Mouse (Mus musculus) gastrocnemius, adult 2 months (tissue): ENCODE results near the gene Gm5617. TPM values are rescaled to one million over a fixed set of nuclear protein-coding genes. Genes with fewer than 3 reads are reported as not detected.
"Not testable (repeated sequence)": the region's sequence is repeated elsewhere in the genome, so short reads cannot be mapped to it uniquely, and the experiment has no call there.

ENCODE experiments used
- DNase-seq: peaks from one replicate; pipeline ENCODE4 v3.0.0; 2022
- H3K27ac ChIP-seq: fragments of 200-600 bp; 2 replicates; pipeline ENCODE4 v1.8.1; 2022; ENCODE audit warnings: mild to moderate bottlenecking
- H3K4me3 ChIP-seq: fragments of 200-600 bp; 2 replicates; pipeline ENCODE4 v1.8.1; 2022; ENCODE audit warnings: mild to moderate bottlenecking, moderate library complexity
- CTCF ChIP-seq: fragments of 200-600 bp; IDR thresholded peaks from 2 replicates; pipeline ENCODE4 v1.8.1; 2022; ENCODE audit warnings: antibody characterized with exemption, mild to moderate bottlenecking, moderate library complexity
- intact Hi-C: fragments of 180-260 bp; cut with DNase I; formaldehyde crosslinking; loops from one replicate; pipeline ENCODE4 v1.15.1; 2025
- microRNA-seq: library from miRNA; unstranded; fragments of <30 nt; microRNA quantifications from one replicate; pipeline ENCODE4 v1.2.0, GENCODE M21; 2021
- total RNA-seq, 2 experiments: library from RNA; stranded (reverse); gene quantifications; 2 replicates each; pipeline ENCODE4 v1.2.3; 2021

Gm5617 gene
- total RNA-seq, 2 experiments from 2014 or later = 8.1 to 10.3 TPM

DNA sequence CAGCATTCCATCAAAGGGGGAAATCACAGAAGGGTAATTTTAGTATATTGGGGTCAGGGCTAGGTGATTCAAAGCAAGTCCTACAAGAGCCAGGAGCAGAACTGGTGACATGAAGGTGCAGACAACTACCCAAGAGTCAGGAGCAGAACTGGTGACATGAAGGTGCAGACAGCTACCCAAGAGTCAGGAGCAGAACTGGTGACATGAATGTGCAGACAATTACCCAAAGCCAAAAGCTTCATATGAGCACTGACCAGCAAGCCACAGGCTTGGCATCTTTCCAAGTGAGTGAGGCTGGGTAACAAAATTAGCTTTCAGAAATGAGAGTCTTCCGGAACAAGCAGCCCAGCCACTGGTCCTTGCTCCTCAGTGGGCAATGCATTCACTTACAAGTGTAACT is 20.1 kb downstream of the Gm5617 start:
- intact Hi-C loops = no loop called here
- no peak overlapping the region for H3K4me3 ChIP-seq
- TF ChIP-seq CTCF = no peak
- no peak for DNase-seq
- no peak overlapping the region for H3K27ac ChIP-seq

- no peak for DNase-seq
- no peak for TF ChIP-seq CTCF
- H3K27ac ChIP-seq = peak overlapping the region; percentile 38; the same call in 1 of the 2 replicates
- H3K4me3 ChIP-seq = peak overlapping the region; percentile 47
- intact Hi-C loops = no loop called here
These were observed 21.6 kb downstream of the Gm5617 start for GRCm38 (mm10) chr9:48516615-48517371.

DNA sequence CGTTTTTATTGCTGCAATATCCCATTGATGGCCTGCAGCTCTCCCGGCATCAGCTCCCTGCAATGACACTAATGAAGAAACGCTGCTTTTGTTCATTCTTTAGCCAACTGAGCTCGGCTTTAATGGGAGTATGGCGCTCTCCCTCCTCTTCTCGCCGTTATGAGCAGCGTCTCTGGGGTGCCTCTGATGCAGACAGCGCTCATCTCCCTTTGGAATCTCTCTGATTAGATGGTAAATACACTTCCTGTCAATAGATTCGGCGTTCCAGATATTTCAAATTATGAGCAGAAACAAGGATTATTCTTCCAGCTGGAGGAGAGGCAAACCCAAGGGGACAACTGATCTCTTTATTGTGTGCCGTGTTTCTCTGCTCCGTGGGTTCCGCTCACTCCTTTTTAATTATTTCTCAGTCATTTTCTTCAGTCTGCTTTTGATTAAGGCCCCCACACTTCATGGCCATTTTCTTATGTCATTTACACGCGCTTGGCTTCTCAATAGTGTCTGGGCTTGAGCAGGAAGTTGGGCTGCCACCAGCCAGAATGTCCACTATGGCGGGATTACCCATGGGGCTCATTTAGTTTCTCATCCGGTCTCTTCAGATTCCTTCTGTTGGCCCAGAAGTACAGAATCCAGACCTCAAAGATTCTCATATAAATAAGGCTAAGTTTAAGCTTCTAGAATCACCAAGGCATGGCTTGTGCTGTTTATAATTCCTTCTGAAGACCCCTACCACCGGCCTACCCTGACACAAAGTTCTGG is 22.3 kb downstream of the Gm5617 start:
- no peak for DNase-seq
- intact Hi-C loops = no loop called here
- no peak for TF ChIP-seq CTCF
- H3K4me3 ChIP-seq = peak overlapping the region; percentile 47
- peak overlapping the region; percentile 38 for H3K27ac ChIP-seq

DNA sequence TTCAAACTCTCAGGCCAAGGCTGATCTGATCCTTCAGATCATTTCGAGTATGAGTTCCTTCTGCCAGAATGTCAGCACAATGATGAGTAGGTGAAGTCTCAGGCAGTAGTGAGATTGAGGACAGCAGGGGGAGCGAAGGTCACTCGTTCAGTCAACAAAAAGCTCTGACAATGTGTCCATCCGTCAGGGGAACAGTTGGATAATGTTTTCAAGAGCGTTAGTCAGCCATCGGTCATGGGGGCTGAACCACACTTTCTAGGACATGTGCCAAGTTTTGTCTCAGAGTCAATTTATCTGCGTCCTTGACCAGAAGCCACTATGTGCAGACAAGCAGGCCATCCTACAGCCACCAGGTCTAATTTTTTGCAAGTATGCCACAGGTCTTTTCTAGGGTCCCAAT is 25.2 kb downstream of the Gm5617 start:
- H3K27ac ChIP-seq, intact Hi-C loops, DNase-seq, H3K4me3 ChIP-seq: not testable (repeated sequence)

DNA sequence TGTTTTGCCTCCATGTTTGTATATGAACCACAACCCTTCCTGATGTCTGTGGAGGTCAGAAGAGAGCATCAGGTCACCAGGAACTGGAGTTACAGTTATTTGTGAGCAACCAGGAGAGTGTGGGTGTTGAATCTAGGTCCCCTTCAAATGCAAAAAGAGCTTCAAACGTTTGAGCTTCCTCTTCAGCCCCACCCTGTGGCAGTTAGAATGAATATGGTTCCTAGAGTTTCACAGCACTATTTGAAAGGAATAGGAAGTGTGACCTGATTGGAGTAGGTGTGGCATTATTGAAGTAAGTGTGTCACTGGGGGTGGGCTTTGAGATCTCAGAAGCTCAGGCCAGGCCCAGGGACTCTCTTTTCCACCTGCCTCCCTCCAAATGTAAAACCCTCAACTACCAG is 30.3 kb downstream of the Gm5617 start:
- no peak for DNase-seq
- intact Hi-C loops = no loop called here
- H3K4me3 ChIP-seq = no peak overlapping the region
- no peak for TF ChIP-seq CTCF
- no peak overlapping the region for H3K27ac ChIP-seq

DNA sequence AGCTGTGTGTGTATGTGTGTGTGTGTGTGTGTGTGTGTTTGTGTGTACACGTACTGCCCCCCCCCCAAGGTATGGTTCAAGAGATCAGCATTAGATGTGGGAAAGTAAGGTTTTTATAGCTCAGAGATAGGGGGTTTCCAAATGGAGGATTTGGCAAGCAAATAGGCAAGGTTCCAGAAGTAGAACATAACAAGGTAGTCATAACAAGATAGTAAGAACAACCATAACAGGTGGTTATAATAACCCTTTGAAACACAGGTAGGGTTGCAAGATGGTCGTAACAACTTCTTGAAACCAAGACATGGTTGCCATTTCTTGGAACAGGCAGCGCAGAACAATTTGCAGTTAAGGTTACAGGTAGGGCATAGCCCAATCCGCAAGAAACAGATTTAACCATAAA is 31.3 kb downstream of the Gm5617 start:
- no peak for DNase-seq
- intact Hi-C loops = no loop called here
- H3K4me3 ChIP-seq = no peak overlapping the region
- H3K27ac ChIP-seq = no peak overlapping the region
- no peak for TF ChIP-seq CTCF

GRCm38 (mm10) chr9:48531294-48531693 is 36.1 kb downstream of the Gm5617 start:
- H3K27ac ChIP-seq = no peak overlapping the region
- TF ChIP-seq CTCF = no peak
- H3K4me3 ChIP-seq = no peak overlapping the region
- intact Hi-C loops = no loop called here
- no peak for DNase-seq

- H3K27ac ChIP-seq = no peak overlapping the region
- intact Hi-C loops = no loop called here
- no peak for DNase-seq
These were observed 37.0 kb downstream of the Gm5617 start for GRCm38 (mm10) chr9:48532203-48532602.

GRCm38 (mm10) chr9:48532730-48533129 is 37.5 kb downstream of the Gm5617 start:
- no peak overlapping the region for H3K27ac ChIP-seq
- no peak for TF ChIP-seq CTCF
- intact Hi-C loops = no loop called here
- DNase-seq = no peak
- H3K4me3 ChIP-seq = no peak overlapping the region

More at GRCm38 (mm10) chr9:48532203-48532602, 37.0 kb downstream of the Gm5617 start:
- TF ChIP-seq CTCF = no peak
- no peak overlapping the region for H3K4me3 ChIP-seq

DNA sequence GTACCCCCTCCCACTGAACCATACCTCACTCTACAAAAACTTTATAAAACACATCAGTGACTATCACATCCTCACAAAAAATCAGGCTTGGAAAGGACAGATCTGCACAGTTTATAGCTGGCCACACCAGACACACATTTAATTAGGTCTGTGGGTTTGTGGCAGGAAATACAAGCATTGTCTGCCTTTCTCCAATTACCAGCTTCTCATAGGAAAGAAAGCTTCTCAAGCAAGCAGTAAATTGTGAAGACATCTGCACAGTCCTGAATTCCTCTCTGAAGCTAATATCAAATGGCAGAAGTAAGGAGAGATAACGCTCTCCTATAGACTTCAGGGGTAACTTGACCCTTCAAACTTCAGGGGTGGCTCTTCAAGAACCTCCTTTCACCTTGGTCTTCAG is 41.2 kb downstream of the Gm5617 start:
- DNase-seq = no peak
- intact Hi-C loops = no loop called here
- Histone ChIP-seq H3K4me3 (no peak overlapping the region), H3K27ac (no peak overlapping the region)
- TF ChIP-seq CTCF = no peak

DNA sequence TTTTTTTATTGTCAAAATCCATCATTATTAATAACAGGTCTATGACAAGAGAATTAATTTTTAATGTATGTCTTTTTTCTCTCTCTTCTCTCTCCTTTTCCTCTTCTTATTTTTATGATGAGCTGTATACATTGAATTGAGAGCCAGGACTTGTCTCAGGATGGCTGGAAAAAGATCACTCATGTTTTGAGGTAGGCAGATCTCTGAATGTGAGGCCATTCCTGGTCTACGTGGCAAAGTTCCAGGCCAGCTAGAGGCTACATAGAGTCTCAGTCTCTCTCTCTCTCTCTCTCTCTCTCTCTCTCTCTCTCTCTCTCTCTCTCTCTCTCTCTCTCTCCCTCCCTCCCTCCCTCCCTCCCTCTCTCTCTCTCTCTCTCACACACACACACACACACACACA is 42.4 kb downstream of the Gm5617 start:
- H3K27ac ChIP-seq, intact Hi-C loops, H3K4me3 ChIP-seq, DNase-seq: not testable (repeated sequence)

DNA sequence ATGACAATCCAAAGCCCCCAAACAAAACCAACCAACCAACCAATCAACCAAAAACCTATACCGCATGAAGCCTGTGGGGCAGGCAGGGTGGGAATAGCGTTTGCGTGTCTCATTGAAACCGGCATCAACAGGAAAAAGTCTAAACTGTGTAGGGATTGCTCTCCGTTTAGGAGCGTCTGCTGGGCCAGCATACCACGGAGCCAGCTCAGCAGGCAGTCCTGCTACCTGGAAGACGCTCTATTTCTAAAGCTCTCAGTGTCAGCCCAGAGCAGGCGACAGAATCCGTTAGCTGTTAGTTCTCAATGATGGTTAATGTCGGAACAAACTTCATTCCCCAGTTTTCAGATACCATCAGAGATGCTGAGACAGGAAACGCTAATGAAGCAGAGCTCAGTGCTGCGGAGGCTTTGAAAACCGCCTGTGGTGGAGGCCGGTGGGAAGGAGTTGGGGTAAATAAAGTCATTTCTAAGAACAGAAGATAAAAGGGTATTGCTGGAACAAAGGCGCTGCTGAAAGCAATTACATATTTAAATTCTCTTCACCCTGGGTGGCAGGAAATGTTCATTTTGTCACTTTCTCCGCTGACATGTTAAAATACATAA is 42.9 kb downstream of the Gm5617 start:
- DNase-seq = no peak
- Histone ChIP-seq H3K4me3 (no peak overlapping the region), H3K27ac (no peak overlapping the region)
- intact Hi-C loops = no loop called here
- no peak for TF ChIP-seq CTCF

- TF ChIP-seq CTCF = no peak
- Histone ChIP-seq H3K4me3 (no peak overlapping the region), H3K27ac (no peak overlapping the region)
- DNase-seq = no peak
- intact Hi-C loops = no loop called here
These were observed 43.4 kb downstream of the Gm5617 start for GRCm38 (mm10) chr9:48538688-48539087.

Small RNA genes within 50 kb of the gene (microRNA-seq; reads per million reads assigned to microRNA genes)
- gene Gm23653 = not detected

Other genes starting within 250 kb of the Gm5617 start
- gene Nxpe2, start 142.0 kb upstream of the Gm5617 start, total RNA-seq = under 1 TPM; 0.43 to 0.59 TPM
- gene Rexo2, start 14.8 kb upstream of the Gm5617 start, total RNA-seq = 10 to 100 TPM; 66.0 to 68.1 TPM
- gene Rbm7, start 143 bp upstream of the Gm5617 start, total RNA-seq = 10 to 100 TPM; 15.2 to 16.0 TPM
- 1 to 10 TPM; 1.5 to 3.0 TPM for gene Nnmt, start 109.7 kb downstream of the Gm5617 start, total RNA-seq